In the genomic region with DNA sequence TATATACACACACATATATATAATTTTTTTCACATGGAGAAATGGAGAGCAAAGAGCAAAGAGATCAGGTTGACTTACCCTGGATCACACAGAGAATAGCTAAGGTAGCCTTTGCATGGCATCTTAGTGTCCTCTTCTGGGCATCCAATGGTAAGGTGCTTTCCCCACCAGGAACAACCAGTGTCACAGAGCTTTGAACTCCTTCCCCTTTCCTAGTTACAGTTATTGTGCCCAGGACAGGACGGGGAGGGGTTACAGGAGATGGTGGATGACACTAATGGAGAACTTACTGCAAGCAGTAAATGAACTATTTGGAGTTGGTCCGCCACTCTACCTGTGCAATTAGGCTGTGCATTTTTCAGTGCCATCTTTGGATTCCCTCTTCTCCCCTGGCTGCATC, we compare ENCODE assay signal across 18 mouse cellular contexts. TPM values are rescaled to one million over a fixed set of nuclear protein-coding genes. Genes with fewer than 3 reads are reported as not detected.
DNase-seq lines count a peak whose midpoint lies in the region; ATAC-seq lines count a peak whose summit lies in the region.
"Had no signal": no experiment of that assay in that cellular context is flagged by ENCODE, and none has a peak within 500 bp of the region (broad histone marks: within the 10 kb centered on the region; RNA-seq: fewer than 3 reads in every experiment).

No protein-coding gene starts in this region.

- DNase-seq in thymus, postnatal 10 days (ENCODE audit: low spot score in 2 of 2), result no peak
- DNase-seq in heart, postnatal 10 days, result no peak
- DNase-seq: adrenal gland, adult 2 months; adrenal gland, postnatal 10 days; adrenal gland, postnatal 25 days; cerebellum, adult 11 months; cerebellum, adult 18-20 months; cerebellum, adult 8-10 months; cerebellum, adult 9-11 months; cerebellum, postnatal 14 days; embryo, embryonic 11 days had no signal

- intact Hi-C loops in heart, postnatal 10 days (cut with DNase I), result no loop called here

- ATAC-seq in common myeloid progenitor, adult 5-6 weeks (replicated peaks; ENCODE audit: low read depth, poor library complexity, severe bottlenecking), result peak; percentile 75
- ATAC-seq in granulocyte monocyte progenitor cell, adult 5-6 weeks (replicated peaks; ENCODE audit: poor library complexity, severe bottlenecking), result peak; percentile 87
- ATAC-seq in megakaryocyte progenitor cell, adult 5-6 weeks (replicated peaks; ENCODE audit: poor library complexity), result peak; percentile 81
- no peak for ATAC-seq in inflammation-experienced regulatory T-cells, adult 6 months
- ATAC-seq: forebrain, embryonic 14.5 days; forebrain, embryonic 16.5 days had no signal

RNA-seq across cellular contexts. Expression of gene Rin2, which starts 45.7 kb away (rescaled TPM):
- total RNA-seq in common myeloid progenitor, adult 5-6 weeks (2017), result 3.4 and 4.7 TPM in 2 replicates
- 3.0 and 4.3 TPM in 2 replicates for total RNA-seq in granulocyte monocyte progenitor cell, adult 5-6 weeks (2014; fragmentation: Nextera tagmentation)
- total RNA-seq in granulocyte monocyte progenitor cell, adult 5-6 weeks (2017), result 2.8 and 7.3 TPM in 2 replicates
- 2.1 and 2.7 TPM in 2 replicates for total RNA-seq in megakaryocyte progenitor cell, adult 5-6 weeks (2015)
- 2.7 and 2.9 TPM in 2 replicates for total RNA-seq in megakaryocyte progenitor cell, adult 5-6 weeks (2017)
- 1 to 10 TPM; 2.0 to 2.3 (median 2.1) TPM for polyA plus RNA-seq in inflammation-experienced regulatory T-cells, adult 6 months (2017; shearing (Covaris generic))
- 10 to 100 TPM; 18.5 to 29.1 TPM for total RNA-seq in heart, postnatal 10 days (2021)
- total RNA-seq: MEL had no signal
